Mouse (Mus musculus): ENCODE results near the gene Ifng. TPM values are rescaled to one million over a fixed set of nuclear protein-coding genes. Genes with fewer than 3 reads are reported as not detected.
"Not testable (repeated sequence)": the region's sequence is repeated elsewhere in the genome, so short reads cannot be mapped to it uniquely, and the experiment has no call there.

Gene Ifng
- polyA plus RNA-seq, 1 experiment from 2014 or later, result not detected

DNA sequence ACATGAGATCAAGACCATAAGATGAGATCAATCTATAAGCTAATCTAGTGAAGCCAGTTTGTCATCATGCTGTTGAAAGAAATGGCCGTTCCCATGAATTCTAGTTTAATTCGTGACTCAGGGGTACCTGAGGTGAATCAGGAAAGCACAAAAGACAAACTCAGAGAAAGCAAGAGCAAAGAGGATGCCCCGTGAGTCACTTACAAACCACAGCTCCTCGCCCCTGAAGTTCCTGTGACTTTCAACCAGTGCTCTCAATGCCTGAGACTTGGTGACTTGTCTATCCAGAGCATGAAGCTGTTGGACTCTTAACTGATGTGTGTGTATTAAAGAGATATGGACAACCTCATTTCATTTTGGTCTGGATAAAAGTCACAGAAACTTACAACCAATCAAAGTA, 17.9 kb downstream of the Ifng start:
- Histone ChIP-seq H3K27me3 (ENCODE audit: low read depth, poor library complexity, severe bottlenecking) (no peaks in the 10 kb centered on the region), H3K9me3 (replicated peaks) (no peaks in the 10 kb centered on the region), H3K4me3 (no peak overlapping the region), H3K27ac (no peak overlapping the region), H3K4me1 (no peaks in the 10 kb centered on the region), H3K36me3 (no peaks in the 10 kb centered on the region)
- WGBS, result 94% methylated on average over 4 of the region's 4 CpGs
- DNase-seq (ENCODE audit: low spot score), result no peak

DNA sequence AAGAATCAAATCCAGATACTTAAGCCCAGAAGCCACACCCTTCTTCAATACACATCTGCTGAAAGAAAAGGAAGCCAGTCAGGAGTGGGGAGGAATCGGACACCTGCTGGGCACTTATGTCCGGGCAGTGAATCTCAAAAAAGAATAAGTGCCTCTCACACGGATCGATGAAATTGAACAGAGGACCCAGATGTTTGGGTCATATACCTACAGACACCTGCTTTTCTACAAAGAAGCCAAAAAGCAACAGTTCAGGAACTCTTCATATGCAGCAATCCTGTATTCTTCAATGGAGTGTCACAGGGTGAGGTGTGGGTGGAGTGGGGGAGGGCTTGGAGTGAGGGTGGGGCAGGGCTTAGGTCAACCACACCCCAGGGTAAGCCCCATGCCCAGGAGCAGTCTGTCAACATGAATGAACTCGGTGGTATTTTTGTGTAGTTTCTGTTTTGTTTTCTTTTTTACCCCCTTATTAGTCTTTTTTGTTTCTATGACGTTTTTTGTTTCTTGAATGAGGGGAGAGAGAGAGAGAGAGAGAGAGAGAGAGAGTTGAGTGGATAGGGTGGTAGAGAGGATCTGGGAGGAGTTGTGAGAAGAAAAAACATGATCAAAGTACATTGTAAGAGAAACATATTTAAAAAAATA, 20.4 kb downstream of the Ifng start:
- 84% methylated on average over 6 of the region's 6 CpGs for WGBS
- H3K36me3 ChIP-seq, result no peaks in the 10 kb centered on the region
- H3K27ac ChIP-seq, result no peak overlapping the region
- H3K9me3 ChIP-seq (replicated peaks), result no peaks in the 10 kb centered on the region
- no peaks in the 10 kb centered on the region for H3K4me1 ChIP-seq
- no peaks in the 10 kb centered on the region for H3K27me3 ChIP-seq (ENCODE audit: low read depth, poor library complexity, severe bottlenecking)
- no peak for DNase-seq (ENCODE audit: low spot score)
- H3K4me3 ChIP-seq, result no peak overlapping the region

DNA sequence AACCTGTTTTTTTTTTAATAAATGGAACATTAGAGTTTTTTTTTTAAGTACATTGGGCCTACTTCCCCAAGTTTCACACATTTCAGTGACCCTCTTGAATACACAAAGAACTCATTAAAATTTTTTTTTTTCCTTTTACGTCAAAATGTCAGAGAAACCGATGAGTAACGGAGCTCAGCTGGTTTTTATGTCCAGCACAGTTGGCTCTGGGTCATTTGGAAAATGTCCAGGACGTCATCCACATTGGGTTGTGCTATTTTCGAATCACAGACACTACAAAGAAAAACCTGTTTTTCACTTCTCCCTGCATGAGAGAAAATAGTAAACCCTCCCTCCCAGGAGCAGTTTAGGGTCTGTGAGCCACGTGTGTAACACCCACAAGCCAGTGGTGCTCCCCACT, 25.6 kb downstream of the Ifng start:
- WGBS, result 80% methylated on average over 6 of the region's 6 CpGs
- Histone ChIP-seq H3K27me3 (ENCODE audit: low read depth, poor library complexity, severe bottlenecking) (no peaks in the 10 kb centered on the region), H3K36me3 (no peaks in the 10 kb centered on the region), H3K4me1 (no peaks in the 10 kb centered on the region), H3K4me3 (no peak overlapping the region), H3K9me3 (replicated peaks) (no peaks in the 10 kb centered on the region), H3K27ac (no peak overlapping the region)
- DNase-seq (ENCODE audit: low spot score), result no peak

DNA sequence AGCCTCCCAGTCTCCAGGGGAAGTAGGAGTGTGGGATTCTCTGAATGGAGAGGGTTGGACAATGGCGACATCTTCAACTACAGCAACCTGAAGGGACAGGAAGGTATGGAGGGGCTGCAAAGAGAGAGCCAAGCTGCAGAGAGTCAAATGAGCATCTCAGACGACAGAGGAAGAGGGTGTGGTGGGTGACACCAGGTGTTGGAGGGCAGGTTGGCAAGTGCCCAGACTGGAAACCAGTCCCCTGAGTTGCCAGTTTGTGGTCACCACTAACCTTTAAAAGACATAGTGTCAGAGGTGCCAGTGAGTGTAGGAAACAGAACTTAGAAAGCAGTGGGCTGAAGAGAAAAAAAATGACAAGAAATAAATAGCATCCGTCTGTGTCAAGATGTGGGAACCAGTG, 28.2 kb downstream of the Ifng start:
- H3K9me3 ChIP-seq (replicated peaks), result no peaks in the 10 kb centered on the region
- no peak for DNase-seq (ENCODE audit: low spot score)
- H3K4me1 ChIP-seq, result no peaks in the 10 kb centered on the region
- H3K27me3 ChIP-seq (ENCODE audit: low read depth, poor library complexity, severe bottlenecking), result no peaks in the 10 kb centered on the region
- 89% methylated on average over 3 of the region's 3 CpGs for WGBS
- no peak overlapping the region for H3K27ac ChIP-seq
- H3K4me3 ChIP-seq, result no peak overlapping the region
- H3K36me3 ChIP-seq, result no peaks in the 10 kb centered on the region

DNA sequence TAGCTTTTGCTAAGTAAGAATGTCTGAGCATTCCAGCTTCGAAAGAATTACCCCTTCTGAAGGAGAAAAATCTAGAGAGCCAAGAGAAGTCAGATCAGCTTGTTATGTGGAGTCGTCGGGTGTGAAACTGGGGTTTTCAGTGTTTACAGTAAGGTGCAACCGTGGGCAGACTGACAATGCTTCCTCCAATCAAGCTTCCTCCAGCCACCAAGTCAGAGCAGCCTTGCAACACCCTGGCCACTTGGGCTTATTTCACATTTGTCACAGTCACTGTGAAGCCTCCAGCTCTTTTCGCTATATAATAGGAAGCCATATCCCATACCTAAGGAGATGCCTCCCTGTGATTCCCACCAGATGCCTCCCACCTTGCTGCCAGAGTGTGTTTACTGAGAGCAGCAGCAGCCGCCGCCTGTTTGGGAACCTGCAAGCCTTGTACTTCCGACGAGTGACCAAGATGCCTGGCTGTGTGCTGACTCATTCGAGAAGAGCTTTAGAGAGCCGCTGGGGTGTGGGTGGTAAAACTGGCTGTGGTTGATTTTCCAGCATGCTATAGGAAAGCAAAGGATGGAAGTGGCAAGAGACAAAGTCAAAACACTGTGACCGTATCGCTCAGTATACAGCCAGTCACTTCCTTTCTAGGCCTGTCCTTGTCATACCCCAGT, 29.6 kb downstream of the Ifng start:
- no peaks in the 10 kb centered on the region for H3K36me3 ChIP-seq
- H3K4me1 ChIP-seq, result no peaks in the 10 kb centered on the region
- H3K27me3 ChIP-seq (ENCODE audit: low read depth, poor library complexity, severe bottlenecking), result no peaks in the 10 kb centered on the region
- H3K4me3 ChIP-seq, result no peak overlapping the region
- H3K9me3 ChIP-seq (replicated peaks), result no peaks in the 10 kb centered on the region
- no peak overlapping the region for H3K27ac ChIP-seq
- WGBS, result 64% methylated on average over 13 of the region's 13 CpGs
- DNase-seq (ENCODE audit: low spot score), result no peak

DNA sequence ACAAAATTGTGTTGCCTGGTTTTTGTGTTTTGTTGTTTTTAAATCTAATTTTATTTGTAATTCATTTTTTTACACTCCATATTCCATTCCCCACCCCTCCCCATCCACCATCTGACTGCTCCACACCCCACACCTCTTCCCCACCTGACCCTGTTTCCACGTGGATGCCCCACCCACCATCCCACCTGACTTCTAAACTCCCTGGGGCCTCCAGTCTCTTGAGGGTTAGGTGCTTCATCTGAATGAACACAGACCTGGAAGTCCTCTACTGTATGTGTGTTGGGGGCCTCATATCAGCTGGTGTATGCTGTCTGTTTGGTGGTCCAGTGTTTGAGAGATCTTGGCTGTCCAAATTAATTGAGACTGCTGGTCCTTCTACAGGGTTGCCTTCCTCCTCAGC, 32.0 kb downstream of the Ifng start:
- H3K9me3 ChIP-seq (replicated peaks); H3K36me3 ChIP-seq; H3K27me3 ChIP-seq (ENCODE audit: low read depth, poor library complexity, severe bottlenecking); H3K4me1 ChIP-seq; H3K27ac ChIP-seq; DNase-seq (ENCODE audit: low spot score); H3K4me3 ChIP-seq: not testable (repeated sequence)
- WGBS, result 72% methylated on average over 1 of the region's 1 CpGs

DNA sequence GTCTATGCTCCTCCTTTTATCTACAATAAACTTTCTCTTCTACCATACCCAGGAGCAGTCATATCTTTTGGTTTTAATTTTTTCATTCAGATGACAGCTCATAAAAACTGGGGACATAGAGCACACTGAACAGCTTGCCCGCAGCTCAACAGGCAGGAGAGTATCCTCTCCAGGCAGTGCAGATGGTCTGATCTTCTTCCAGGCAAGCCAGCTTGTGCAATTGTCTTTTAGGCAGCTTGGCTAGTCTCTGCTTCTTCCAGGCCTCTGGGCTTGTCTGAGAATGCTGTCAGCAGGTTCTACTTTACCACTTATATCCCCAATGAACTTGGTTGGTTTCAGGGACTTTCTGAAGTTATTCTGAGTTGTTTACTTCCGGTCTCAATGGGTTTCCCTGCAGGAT, 35.9 kb downstream of the Ifng start:
- Histone ChIP-seq H3K4me1 (no peaks in the 10 kb centered on the region), H3K9me3 (replicated peaks) (no peaks in the 10 kb centered on the region), H3K27ac (no peak overlapping the region), H3K36me3 (no peaks in the 10 kb centered on the region), H3K27me3 (ENCODE audit: low read depth, poor library complexity, severe bottlenecking) (no peaks in the 10 kb centered on the region), H3K4me3 (no peak overlapping the region)
- 87% methylated on average over 2 of the region's 2 CpGs for WGBS
- no peak for DNase-seq (ENCODE audit: low spot score)

DNA sequence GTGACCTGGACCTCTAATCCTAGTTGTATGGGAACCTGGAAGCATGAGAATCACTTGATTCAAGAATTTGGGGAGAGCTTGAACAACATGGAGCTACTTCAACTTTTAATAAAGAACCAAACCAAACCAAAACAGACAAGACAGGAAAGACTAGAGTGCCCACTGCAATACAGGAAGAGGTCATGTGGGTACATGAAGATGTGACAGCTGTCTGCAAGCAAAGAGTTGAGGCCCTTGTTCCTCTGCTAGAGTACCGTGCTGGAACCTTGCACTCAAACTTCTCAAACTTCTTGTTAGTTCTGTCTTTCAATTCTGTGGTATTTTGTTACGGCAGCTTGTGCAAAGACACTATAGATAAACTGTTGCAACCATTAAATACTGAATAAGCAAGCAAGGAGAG, 36.5 kb downstream of the Ifng start:
- DNase-seq (ENCODE audit: low spot score), result no peak
- WGBS, result 97% methylated on average over 2 of the region's 2 CpGs
- no peak overlapping the region for H3K4me3 ChIP-seq
- no peaks in the 10 kb centered on the region for H3K27me3 ChIP-seq (ENCODE audit: low read depth, poor library complexity, severe bottlenecking)
- H3K9me3 ChIP-seq (replicated peaks), result no peaks in the 10 kb centered on the region
- no peak overlapping the region for H3K27ac ChIP-seq
- H3K4me1 ChIP-seq, result no peaks in the 10 kb centered on the region
- no peaks in the 10 kb centered on the region for H3K36me3 ChIP-seq

DNA sequence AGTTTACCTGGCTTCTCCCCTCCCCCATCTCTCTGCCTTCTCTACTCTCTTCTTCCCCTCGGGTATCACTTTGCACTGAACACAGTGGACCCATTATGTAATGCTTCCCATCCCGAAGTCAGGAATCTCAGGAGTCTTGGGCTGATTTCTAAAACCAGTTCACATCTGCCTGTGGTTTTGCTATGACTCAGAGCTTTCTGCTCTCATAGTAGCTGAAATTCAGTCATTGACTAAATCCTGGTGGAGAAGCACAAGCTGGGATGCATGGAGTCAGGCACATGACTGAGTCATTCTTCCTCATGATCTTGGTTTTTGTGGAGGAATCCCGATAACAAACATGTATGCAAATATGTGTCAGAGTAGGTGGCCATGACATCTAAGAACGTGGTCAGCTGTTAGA, 38.4 kb downstream of the Ifng start:
- no peaks in the 10 kb centered on the region for H3K27me3 ChIP-seq (ENCODE audit: low read depth, poor library complexity, severe bottlenecking)
- H3K27ac ChIP-seq, result no peak overlapping the region
- no peaks in the 10 kb centered on the region for H3K36me3 ChIP-seq
- 89% methylated on average over 4 of the region's 4 CpGs for WGBS
- DNase-seq (ENCODE audit: low spot score), result no peak
- no peaks in the 10 kb centered on the region for H3K4me1 ChIP-seq
- H3K9me3 ChIP-seq (replicated peaks), result no peaks in the 10 kb centered on the region
- H3K4me3 ChIP-seq, result no peak overlapping the region

DNA sequence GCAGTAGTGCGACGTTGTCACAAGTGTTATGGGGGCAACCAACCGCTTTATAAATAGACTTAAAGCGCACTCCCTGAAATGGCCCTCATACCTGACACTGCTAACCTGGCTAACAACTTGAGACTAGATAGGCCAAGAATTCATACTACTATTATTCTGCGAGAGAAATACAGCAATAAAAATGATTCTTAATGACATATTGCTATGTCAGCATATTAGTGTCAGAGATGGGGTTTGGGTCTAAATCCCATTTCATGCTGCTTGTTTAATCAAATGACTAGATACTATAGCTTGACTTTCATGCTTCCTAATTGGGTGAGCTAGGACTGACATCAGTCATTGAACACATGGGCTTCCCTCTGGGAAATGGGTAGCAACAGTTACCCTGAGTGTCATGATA, 39.3 kb downstream of the Ifng start:
- no peaks in the 10 kb centered on the region for H3K4me1 ChIP-seq
- no peak overlapping the region for H3K4me3 ChIP-seq
- H3K36me3 ChIP-seq, result no peaks in the 10 kb centered on the region
- H3K27ac ChIP-seq, result no peak overlapping the region
- H3K9me3 ChIP-seq (replicated peaks), result no peaks in the 10 kb centered on the region
- DNase-seq (ENCODE audit: low spot score), result no peak
- WGBS, result 95% methylated on average over 5 of the region's 5 CpGs
- no peaks in the 10 kb centered on the region for H3K27me3 ChIP-seq (ENCODE audit: low read depth, poor library complexity, severe bottlenecking)

DNA sequence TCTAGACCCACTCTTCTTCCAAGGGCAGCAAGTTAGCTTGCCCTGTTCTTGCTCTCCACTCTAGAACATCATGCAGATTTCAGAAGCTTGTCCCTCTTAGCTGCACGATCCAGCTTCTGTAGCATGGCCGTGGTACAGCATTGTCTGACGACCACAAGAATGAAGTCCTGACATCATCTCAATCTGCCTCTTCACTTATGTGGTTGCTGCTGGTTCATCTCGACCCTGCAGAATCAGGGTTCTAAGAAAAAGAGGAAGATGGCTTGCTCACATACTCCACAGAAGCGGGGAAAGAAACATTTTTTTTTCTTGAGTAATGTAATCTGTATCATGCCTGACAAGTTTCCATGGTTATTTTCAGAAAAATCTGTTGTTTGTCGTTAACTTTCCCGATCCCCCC, 39.9 kb downstream of the Ifng start:
- no peak overlapping the region for H3K27ac ChIP-seq
- no peak for DNase-seq (ENCODE audit: low spot score)
- no peaks in the 10 kb centered on the region for H3K9me3 ChIP-seq (replicated peaks)
- no peak overlapping the region for H3K4me3 ChIP-seq
- no peaks in the 10 kb centered on the region for H3K27me3 ChIP-seq (ENCODE audit: low read depth, poor library complexity, severe bottlenecking)
- H3K36me3 ChIP-seq, result no peaks in the 10 kb centered on the region
- H3K4me1 ChIP-seq, result no peaks in the 10 kb centered on the region
- 89% methylated on average over 7 of the region's 7 CpGs for WGBS

DNA sequence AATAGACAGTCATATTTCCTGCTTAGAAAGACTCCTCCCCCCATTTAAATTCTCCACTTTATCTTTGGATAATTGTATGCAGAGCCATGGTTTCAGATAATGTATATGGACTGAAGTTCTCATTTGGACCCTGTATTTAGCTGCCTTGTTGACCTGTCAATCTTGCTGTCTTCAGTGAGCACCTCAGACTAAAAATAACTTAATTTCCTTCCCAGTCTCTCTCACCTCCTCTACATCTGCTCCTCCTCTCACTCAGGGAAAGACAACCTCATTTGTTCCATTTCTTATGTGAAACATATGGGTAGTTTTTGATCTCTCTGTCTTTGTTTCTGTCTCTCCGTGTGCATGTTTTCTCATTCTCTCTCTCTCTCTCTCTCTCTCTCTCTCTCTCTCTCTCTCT, 53.3 kb downstream of the Ifng start:
- WGBS, result 81% methylated on average over 1 of the region's 1 CpGs
- Histone ChIP-seq H3K27ac (no peak overlapping the region), H3K4me3 (no peak overlapping the region), H3K36me3 (no peaks in the 10 kb centered on the region), H3K27me3 (ENCODE audit: low read depth, poor library complexity, severe bottlenecking) (no peaks in the 10 kb centered on the region), H3K4me1 (no peaks in the 10 kb centered on the region), H3K9me3 (replicated peaks) (no peaks in the 10 kb centered on the region)
- no peak for DNase-seq (ENCODE audit: low spot score)

DNA sequence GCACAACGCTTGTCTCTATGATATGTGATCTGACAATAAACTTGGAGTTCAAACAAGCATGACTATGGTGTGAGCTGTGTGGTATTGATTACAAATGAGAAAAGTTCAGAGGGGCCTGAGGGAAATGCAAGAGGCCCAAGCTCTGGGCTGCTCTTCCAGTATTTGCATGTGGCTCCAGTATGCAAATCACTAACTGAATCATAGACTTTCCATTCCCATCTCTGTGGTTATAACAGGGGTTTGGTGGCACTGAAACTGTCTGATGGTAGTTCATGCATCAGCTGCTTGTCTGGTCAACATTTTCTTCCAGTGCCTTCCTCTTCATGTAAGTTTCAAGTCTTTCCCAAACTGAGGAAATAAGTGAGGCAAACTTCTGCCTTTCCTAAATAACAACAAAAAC, 54.5 kb downstream of the Ifng start:
- H3K4me3 ChIP-seq, result no peak overlapping the region
- WGBS, result 72% methylated on average over 1 of the region's 1 CpGs

More for the DNA sequence above, 54.5 kb downstream of the Ifng start:
- H3K36me3 ChIP-seq, result no peaks in the 10 kb centered on the region
- H3K9me3 ChIP-seq (replicated peaks), result no peaks in the 10 kb centered on the region
- no peaks in the 10 kb centered on the region for H3K4me1 ChIP-seq
- no peak overlapping the region for H3K27ac ChIP-seq
- DNase-seq (ENCODE audit: low spot score), result no peak
- no peaks in the 10 kb centered on the region for H3K27me3 ChIP-seq (ENCODE audit: low read depth, poor library complexity, severe bottlenecking)
